Mouse (Mus musculus): Measurements from ENCODE around the gene Dhrs3.

DNA sequence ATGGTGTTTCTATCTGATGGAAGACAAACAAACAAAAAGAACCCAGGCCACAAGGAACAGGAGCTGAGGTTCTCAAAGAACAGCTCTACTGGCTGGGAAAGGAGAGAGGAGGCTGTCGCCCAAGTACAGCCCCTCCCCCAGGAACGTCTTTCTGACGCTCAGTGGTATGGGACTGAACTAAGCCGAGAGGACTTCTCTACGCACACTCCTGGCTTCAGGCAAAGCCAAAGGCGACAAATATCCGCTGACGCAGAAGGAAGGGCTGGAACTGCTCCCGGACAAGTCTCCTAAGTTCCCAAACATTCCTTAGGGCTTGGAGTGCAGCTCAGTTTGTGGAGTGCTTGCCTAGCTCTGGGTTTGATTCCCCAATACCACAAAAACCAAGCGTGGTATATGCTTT, 37.7 kb downstream of the Dhrs3 start:
- TF ChIP-seq CTCF (IDR thresholded peaks at IDR 0.05; ENCODE audit: borderline replicate concordance, insufficient read depth, low read length) (no peak), POLR2A (IDR thresholded peaks at IDR 0.05; ENCODE audit: low read depth, low read length) (no peak; the same call in 1 of the 2 replicates)
